Mouse (Mus musculus): ENCODE results near the gene Gria4. TPM values are rescaled to one million over a fixed set of nuclear protein-coding genes. Genes with fewer than 3 reads are reported as not detected.
"Not testable (repeated sequence)": the region's sequence is repeated elsewhere in the genome, so short reads cannot be mapped to it uniquely, and the experiment has no call there.

The Gria4 gene
- polyA plus RNA-seq, 1 experiment from 2014 or later: 35.2 TPM

DNA sequence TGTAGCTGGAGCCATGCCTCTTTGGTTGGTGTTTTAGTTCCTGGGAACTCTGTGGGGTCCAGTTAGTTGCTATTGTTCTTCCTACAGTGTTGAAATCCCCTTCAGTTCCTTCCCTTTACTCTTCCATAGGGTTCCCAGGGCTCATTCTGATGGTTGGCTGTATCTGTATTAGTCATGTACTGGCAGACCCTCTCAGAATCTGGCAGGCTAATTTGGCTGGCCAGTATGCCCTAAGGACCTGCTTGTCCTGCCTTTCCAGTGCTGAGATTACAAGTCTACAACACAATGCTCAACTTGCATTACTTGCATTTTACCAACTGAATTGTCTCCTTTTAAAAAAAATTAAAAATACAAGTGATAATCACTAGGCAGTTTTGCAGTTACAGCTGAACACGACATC, 338.4 kb downstream of the Gria4 start:
- Histone ChIP-seq H3K9me3 (ENCODE audit: control insufficient read depth, low read length) (no peaks in the 10 kb centered on the region), H3K4me1 (ENCODE audit: control insufficient read depth, insufficient read depth, low read length) (no peaks in the 10 kb centered on the region), H3K27me3 (ENCODE audit: control insufficient read depth, insufficient read depth, low read length) (no peaks in the 10 kb centered on the region), H3K9ac (replicated peaks; ENCODE audit: low read length) (no peak overlapping the region), H3K27ac (replicated peaks; ENCODE audit: low read depth, low read length) (no peak overlapping the region), H3K4me3 (replicated peaks; ENCODE audit: low read depth, low read length) (no peak overlapping the region), H3K4me2 (ENCODE audit: low read length) (no peak overlapping the region), H3K36me3 (ENCODE audit: control insufficient read depth, insufficient read depth, low read length) (0 out of 2 replicates have a peak, but pooled peaks cover 3% of the 10 kb centered on the region)
- DNase-seq (no peak), ATAC-seq (ENCODE audit: low FRiP score, low TSS enrichment) (no peak)
- WGBS: 90% methylated on average over 1 of the region's 1 CpGs

DNA sequence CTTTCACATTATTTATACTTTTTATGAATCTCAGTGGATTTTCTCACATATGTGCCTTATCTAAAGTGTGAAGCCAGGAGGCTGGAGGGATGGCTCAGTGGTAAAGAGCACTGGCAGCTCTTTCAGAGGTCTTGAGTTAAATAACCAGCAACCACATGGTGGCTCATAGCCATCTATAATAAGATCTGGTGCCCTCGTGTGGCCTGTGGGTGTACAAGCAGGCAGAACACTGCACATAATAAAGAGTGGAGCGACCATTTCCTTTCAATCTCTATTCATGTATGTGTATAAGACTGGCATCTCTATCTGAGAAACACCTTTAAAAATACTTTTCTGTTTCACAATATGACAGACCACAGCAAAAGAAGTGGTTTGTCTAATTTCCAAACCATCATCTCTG, 353.1 kb downstream of the Gria4 start:
- peak; percentile 73; the same call in 1 of the 2 replicates for ATAC-seq (ENCODE audit: low FRiP score, low TSS enrichment)
- H3K9ac ChIP-seq (replicated peaks; ENCODE audit: low read length): no peak overlapping the region
- H3K27ac ChIP-seq (replicated peaks; ENCODE audit: low read depth, low read length): no peak overlapping the region
- DNase-seq: peak; percentile 71
- H3K9me3 ChIP-seq (ENCODE audit: control insufficient read depth, low read length): no peaks in the 10 kb centered on the region
- H3K27me3 ChIP-seq (ENCODE audit: control insufficient read depth, insufficient read depth, low read length): no peaks in the 10 kb centered on the region
- H3K4me1 ChIP-seq (ENCODE audit: control insufficient read depth, insufficient read depth, low read length): no peaks in the 10 kb centered on the region
- 24% methylated on average over 2 of the region's 2 CpGs for WGBS
- no peak overlapping the region for H3K4me2 ChIP-seq (ENCODE audit: low read length)
- H3K36me3 ChIP-seq (ENCODE audit: control insufficient read depth, insufficient read depth, low read length): no peaks in the 10 kb centered on the region
- no peak overlapping the region for H3K4me3 ChIP-seq (replicated peaks; ENCODE audit: low read depth, low read length)

DNA sequence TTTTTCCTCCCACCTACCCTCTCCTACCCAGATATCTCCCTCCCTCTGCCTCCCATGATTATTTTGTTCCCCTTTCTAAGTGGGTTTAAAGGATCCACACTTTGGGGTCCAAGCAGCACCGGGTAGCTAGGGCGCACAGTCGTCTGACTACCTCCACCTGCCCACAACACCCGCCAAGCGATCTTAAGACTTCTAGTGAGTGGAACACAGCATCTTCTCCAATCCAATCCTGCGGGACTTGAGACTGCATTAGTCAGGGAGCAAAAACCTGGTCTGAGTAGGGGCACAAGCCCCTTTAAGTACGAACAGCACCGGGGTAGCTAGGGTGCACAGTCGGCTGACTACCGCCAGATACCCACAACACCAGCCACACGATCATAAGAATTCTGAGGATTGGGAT, 395.2 kb downstream of the Gria4 start:
- H3K9ac ChIP-seq (replicated peaks; ENCODE audit: low read length); H3K4me2 ChIP-seq (ENCODE audit: low read length); H3K27me3 ChIP-seq (ENCODE audit: control insufficient read depth, insufficient read depth, low read length); H3K36me3 ChIP-seq (ENCODE audit: control insufficient read depth, insufficient read depth, low read length); ATAC-seq (ENCODE audit: low FRiP score, low TSS enrichment); H3K4me1 ChIP-seq (ENCODE audit: control insufficient read depth, insufficient read depth, low read length); H3K9me3 ChIP-seq (ENCODE audit: control insufficient read depth, low read length); H3K27ac ChIP-seq (replicated peaks; ENCODE audit: low read depth, low read length); DNase-seq; H3K4me3 ChIP-seq (replicated peaks; ENCODE audit: low read depth, low read length): not testable (repeated sequence)
- WGBS: 96% methylated on average over 11 of the region's 11 CpGs

DNA sequence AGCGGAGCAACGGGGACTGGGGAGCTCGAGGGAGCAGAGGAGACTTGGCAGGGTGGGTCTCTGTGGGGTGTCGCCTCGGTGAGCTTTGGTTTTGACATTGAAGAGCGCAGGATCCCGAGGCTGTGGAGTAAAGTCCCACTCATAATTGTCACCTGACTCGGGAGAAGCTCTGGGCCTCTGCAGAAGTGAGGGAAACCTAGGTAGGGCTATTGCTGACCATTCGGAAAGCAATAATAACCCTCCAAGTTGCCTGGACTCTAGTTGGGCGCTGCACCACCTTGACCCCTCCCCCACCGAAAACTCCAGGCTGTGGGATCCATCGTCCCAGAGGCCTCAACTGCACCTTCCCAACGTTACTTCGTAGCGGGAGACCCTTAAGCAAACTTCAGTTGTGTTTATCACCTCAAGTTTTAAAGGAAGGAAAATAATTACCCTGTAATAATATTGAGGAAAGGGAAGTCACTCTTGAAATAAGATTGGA, 419.4 kb downstream of the Gria4 start:
- H3K27me3 ChIP-seq (ENCODE audit: control insufficient read depth, insufficient read depth, low read length): no peaks in the 10 kb centered on the region
- peak overlapping the region; percentile 73 for H3K4me2 ChIP-seq (ENCODE audit: low read length)
- H3K9ac ChIP-seq (replicated peaks; ENCODE audit: low read length): peak overlapping the region; percentile 69
- peak overlapping the region; percentile 73 for H3K4me3 ChIP-seq (replicated peaks; ENCODE audit: low read depth, low read length)
- no peak for DNase-seq
- no peak for ATAC-seq (ENCODE audit: low FRiP score, low TSS enrichment)
- H3K36me3 ChIP-seq (ENCODE audit: control insufficient read depth, insufficient read depth, low read length): no peaks in the 10 kb centered on the region
- H3K27ac ChIP-seq (replicated peaks; ENCODE audit: low read depth, low read length): peak overlapping the region; percentile 88
- H3K9me3 ChIP-seq (ENCODE audit: control insufficient read depth, low read length): no peaks in the 10 kb centered on the region
- peaks cover 14% of the 10 kb centered on the region for H3K4me1 ChIP-seq (ENCODE audit: control insufficient read depth, insufficient read depth, low read length)
- under 1% methylated on average over 15 of the region's 15 CpGs for WGBS

DNA sequence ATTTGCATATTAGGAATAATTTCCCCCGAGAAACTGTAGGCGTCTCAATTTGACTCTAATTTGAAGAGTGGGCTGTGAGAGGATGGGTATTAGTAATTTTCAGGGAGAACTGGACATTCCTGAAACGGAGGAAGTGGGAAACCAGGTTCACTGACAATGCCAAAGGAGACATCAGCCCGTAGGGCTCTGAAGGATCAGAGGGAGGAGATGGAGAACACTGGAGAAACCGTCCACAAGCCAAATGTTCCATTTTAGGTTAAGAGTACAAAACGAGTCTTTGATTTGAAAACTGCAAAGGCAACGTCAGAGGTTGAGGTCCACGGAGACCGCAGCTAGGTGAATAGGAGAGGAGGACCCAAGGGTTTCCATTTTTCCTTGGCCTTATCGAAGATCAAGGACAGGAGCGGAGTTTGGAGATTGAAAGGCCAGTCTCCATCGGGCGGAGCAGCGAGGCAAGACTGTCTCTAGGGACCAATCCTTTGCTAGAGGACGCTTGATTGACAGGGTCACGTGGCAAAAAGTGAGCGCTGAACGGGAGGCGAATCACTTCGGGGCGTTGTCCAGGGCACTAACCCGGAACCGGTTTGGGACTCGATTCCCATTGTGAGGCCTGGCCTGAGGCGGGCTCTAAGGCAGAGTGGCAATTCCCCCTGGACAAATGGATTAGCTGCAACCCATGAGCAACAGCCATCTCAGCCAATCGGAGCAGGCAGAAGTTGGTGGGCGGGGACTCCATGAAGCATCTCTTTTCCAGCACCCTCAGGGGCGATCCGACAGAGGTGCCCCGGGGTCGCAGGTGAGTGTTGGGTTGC, 420.0 kb downstream of the Gria4 start, which contains the start of gene Msantd4:
Msantd4 (plus strand) TSS at position 735 of the 812 bp plus-strand sequence.
- peak within 1 kb of the TSS; percentile 73 for H3K4me2 ChIP-seq (ENCODE audit: low read length)
- no peaks in the 10 kb centered on the region for H3K9me3 ChIP-seq (ENCODE audit: control insufficient read depth, low read length)
- H3K27ac ChIP-seq (replicated peaks; ENCODE audit: low read depth, low read length): peak within 1 kb of the TSS; percentile 88
- no peaks in the 10 kb centered on the region for H3K27me3 ChIP-seq (ENCODE audit: control insufficient read depth, insufficient read depth, low read length)
- DNase-seq (peak; percentile 100), ATAC-seq (ENCODE audit: low FRiP score, low TSS enrichment) (peak; percentile 100)
- no peaks in the 10 kb centered on the region for H3K36me3 ChIP-seq (ENCODE audit: control insufficient read depth, insufficient read depth, low read length)
- WGBS: under 1% methylated on average over 31 of the region's 31 CpGs
- H3K9ac ChIP-seq (replicated peaks; ENCODE audit: low read length): peak within 1 kb of the TSS; percentile 69
- peaks cover 14% of the 10 kb centered on the region for H3K4me1 ChIP-seq (ENCODE audit: control insufficient read depth, insufficient read depth, low read length)
- peak within 1 kb of the TSS; percentile 73 for H3K4me3 ChIP-seq (replicated peaks; ENCODE audit: low read depth, low read length)

Small RNA genes lying within 50 kb of the gene (microRNA-seq; reads per million reads assigned to microRNA genes)
- not detected for gene Gm23811
- gene Gm23992: not detected

Measured in midbrain, embryonic 14.5 days (tissue).